Mouse (Mus musculus): Measurements from ENCODE around the gene Ugt1a1.

GRCm38 (mm10) chr1:88262961-88263360 is 51.2 kb downstream of the Ugt1a1 start:
- TF ChIP-seq CTCF (IDR thresholded peaks at IDR 0.05; ENCODE audit: low read depth), result no peak
- no peak for TF ChIP-seq EP300 (IDR thresholded peaks at IDR 0.05; ENCODE audit: low read depth)

Measured in liver, embryonic 14.5 days (tissue).